Mouse (Mus musculus) brain, adult 2 months (tissue): ENCODE results near the gene Adra2b.

Experiments used
- DNase-seq: peaks from one replicate; pipeline ENCODE4 v3.0.0; 2011; ENCODE audit warnings: low read depth, low spot score

Adra2b gene

GRCm38 (mm10) chr2:127362459-127363281 is at the start of gene Adra2b:
Gene Adra2b (plus strand): TSS chr2:127363208.
- peak; percentile 91 for DNase-seq

GRCm38 (mm10) chr2:127313878-127314277 is 49.1 kb upstream of the Adra2b start:
- no peak for DNase-seq

DNA sequence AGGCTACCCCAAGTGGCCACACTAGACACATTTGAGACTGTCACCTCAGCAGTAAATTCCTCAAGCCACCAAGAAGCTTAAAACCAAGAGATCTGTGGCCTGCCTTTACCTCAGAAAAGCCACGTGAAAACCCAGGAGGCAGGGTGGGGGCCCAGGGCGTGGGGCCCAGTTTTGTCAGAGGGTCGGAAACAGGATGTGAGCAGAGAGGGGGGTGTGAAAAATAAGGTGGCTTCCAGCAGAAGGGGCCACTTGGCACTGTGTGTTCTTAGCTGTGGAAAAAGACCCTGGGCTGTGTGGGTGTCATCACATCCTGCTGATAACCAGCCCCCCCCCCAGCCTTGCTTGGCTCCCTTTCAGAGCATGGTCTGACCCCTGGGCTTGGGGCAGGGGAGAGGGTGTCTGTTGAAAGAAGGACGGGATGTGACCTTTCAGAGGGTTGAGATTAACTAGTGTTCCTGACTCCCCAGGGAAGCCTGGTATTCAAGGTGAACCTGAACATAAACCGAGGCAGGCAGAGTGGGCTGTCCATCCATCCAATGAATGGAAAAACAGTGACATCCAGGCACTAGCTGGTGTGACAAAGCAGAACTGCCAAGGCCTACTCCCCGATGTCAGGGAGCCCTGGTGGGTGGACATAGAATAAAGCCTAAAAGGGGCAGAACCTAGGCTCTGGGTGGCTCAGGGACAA is 48.4 kb upstream of the Adra2b start:
- no peak for DNase-seq

DNA sequence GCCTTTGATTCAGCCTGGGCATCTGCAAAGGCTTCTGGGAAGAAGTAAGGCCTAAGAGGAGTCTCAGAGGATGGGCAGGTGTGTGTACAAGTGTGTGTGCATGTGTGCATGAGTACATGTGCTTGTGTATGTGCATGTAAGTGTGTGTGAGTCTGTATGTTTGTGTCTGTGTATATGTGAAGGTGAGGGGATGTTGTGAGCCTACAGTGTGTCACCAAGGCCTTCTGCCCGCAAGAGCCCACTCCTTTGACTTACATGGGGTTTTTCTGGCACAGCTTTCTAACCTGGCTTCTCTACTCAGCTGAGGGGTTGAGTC is 47.9 kb upstream of the Adra2b start:
- no peak for DNase-seq

DNA sequence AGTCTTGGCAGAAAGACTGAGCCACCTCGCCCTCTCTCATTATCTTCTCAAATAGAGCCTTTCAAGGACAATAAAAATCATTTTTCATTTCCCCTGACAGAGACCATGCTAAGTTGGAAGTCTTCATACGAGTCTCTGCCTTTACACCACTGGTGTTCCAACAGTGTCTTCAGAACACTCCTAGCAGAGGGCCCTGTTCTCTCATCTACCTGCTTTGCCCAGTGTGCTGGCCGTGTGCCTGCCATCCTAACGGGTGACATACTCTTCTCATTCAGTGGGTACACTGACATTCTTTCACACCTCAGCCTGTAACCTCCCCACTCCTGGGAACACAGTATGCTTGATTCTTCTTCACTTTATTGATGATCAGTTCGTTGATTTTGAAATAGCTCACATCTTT is 46.6 kb upstream of the Adra2b start:
- no peak for DNase-seq

DNA sequence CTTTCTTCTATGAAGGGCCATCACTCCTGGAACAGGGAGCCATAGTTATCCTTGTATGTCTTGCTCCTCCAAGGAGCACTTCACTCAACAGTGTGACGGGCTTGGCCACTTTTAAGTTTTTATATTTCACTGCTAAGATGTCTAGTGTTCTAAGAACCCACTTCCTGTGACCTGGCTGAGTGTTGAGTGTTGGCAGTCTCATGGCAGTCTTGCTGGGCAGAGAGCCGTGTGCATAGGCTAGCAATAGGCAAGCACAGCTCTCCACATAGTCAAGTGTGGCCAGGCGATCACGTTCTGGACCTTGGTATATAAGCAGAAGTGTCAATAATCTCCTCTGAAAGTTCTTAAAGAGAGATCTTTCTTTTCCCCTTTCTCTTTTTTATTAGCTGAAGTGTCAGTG is 44.9 kb upstream of the Adra2b start:
- DNase-seq = no peak

DNA sequence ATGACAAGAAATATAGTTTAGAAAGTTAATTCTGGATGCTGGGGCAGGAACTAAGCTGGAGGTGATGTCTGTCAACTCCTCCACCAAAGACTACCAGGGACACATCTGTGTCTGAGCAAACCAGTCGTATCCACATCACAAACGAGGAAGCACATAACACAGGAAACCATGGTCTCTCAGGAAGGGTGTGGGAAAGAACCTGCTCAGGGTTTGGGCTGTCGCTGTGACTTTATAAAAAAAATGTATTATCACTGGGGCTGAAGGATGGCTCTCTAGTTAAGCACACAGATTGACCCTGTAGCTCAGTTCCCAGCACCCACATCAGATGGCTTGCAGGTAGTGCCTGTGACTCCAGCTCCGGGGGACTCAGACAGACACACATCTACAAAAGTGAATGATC is 43.9 kb upstream of the Adra2b start:
- no peak for DNase-seq

GRCm38 (mm10) chr2:127322671-127323285 is 40.2 kb upstream of the Adra2b start:
- DNase-seq = no peak

- no peak for DNase-seq
Measured at GRCm38 (mm10) chr2:127323667-127324066, 39.3 kb upstream of the Adra2b start.

DNA sequence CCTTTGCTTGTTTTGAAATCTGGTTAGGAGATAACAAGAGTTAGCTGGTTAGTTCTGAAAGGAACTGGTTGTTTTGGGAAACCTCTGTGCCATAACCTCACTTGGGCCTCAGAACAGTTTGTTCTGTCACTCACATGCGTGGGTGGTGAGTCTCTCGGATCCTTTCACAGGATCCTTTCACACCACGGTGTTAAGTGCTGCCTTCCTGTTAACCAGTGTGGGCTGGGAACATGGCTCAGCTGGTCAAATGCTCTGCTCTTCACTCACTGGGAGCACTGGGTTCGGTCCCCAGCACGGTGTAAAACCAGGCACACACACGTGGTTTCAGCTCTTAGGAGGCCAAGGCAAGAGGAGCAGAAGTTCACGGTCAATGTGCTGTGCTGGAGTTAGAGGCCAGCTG is 38.6 kb upstream of the Adra2b start:
- peak; percentile 12 for DNase-seq

GRCm38 (mm10) chr2:127328090-127328851 is 34.7 kb upstream of the Adra2b start:
- DNase-seq = no peak

DNA sequence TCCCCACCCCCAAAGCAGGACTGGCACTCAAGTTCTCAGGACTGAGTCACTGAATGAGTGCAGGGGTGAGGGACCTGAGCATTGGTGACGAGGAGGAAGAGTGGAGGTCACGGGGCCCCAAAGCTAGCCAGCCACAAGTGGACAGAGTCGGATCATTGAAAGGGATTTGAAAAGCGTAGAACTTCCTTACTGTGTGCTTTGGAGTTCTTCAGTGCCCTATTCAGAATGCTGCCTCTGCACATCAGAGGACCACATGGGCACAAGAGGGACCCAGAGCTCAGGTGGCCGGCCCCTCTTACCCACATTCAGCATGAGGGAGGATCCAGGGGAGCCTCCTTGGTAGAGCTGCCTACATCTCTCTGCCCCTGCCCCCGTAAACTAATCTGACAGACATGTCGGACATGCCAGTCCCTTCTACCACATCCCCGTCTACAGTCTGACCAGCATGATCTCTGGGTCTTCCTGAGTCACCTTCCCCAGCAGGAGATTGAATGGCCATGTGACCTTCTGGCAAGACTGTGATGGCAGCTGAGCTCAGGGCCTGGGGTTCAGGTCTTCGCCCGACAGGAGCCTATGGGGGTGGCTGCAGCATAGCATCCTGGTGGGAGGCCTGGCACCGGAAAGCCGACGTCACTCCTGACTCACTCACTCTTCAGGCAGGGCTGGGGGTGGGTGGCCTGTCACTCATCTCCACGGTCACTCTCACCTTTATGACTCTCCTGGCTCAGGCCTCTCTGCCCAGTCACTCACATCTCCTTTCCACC is 30.0 kb upstream of the Adra2b start:
- DNase-seq = no peak

DNA sequence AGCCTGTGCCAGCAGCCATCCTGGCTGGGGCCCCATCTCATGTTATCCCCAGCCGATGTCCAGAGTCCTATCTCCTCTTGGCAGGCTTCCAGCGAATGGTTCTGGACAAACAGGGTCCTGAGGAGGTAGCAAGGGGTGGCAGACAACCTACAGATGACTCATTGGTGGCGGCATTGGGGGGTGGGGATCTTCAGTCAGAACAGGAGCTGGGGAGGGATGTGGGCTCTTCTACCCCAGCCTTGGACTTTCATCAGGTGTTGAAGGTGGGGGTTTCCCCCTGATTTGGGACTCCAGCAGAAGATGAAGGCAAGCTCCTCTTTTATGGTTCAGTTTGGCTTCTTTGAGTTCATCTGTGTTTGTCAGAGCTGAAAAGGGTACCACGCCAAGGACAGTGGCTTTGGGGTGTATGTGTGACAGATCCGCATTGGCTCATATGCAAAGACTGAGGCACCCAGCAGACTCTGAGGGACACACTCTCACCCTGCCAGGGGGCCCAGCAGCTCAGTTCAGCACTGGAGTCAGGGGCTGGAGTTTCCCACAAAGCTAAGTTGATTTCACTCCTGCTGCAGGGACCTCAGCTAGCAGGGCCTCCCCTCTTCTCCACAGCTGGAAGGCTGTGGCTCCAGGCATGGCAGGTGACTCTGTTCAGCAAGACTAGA is 28.9 kb upstream of the Adra2b start:
- no peak for DNase-seq

GRCm38 (mm10) chr2:127335078-127335541 is 27.9 kb upstream of the Adra2b start:
- no peak for DNase-seq

- peak; percentile 81 for DNase-seq
Measured at GRCm38 (mm10) chr2:127335767-127336496, 27.1 kb upstream of the Adra2b start, which contains the start of gene Dusp2. Gene Dusp2 (plus strand): TSS chr2:127336159.

GRCm38 (mm10) chr2:127336497-127336832 is 26.5 kb upstream of the Adra2b start:
- DNase-seq = no peak

GRCm38 (mm10) chr2:127336885-127337284 is 26.1 kb upstream of the Adra2b start:
- no peak for DNase-seq

DNA sequence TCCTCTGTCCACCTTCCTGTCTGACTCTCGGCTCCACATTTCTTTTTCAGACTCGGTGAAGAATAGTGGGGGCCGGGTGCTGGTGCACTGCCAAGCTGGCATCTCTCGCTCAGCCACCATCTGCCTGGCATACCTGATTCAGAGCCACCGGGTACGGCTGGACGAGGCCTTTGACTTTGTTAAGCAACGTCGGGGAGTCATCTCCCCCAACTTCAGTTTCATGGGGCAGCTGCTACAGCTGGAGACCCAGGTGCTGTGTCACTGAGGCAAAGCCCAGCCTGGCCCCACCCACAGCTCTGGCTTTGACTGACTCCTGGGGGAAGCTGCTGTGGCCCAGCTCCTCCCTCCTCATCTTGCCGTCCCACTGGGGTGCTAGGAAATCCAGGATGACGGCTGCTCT is 25.5 kb upstream of the Adra2b start:
- DNase-seq = peak; percentile 47

GRCm38 (mm10) chr2:127338012-127338411 is 25.0 kb upstream of the Adra2b start:
- no peak for DNase-seq

- DNase-seq = no peak
Measured at GRCm38 (mm10) chr2:127338416-127338815, 24.6 kb upstream of the Adra2b start, which contains the start of gene Astl. Gene Astl (plus strand): TSS chr2:127338639.
